19 mouse cellular contexts compared by ENCODE assay signal in the genomic region with DNA sequence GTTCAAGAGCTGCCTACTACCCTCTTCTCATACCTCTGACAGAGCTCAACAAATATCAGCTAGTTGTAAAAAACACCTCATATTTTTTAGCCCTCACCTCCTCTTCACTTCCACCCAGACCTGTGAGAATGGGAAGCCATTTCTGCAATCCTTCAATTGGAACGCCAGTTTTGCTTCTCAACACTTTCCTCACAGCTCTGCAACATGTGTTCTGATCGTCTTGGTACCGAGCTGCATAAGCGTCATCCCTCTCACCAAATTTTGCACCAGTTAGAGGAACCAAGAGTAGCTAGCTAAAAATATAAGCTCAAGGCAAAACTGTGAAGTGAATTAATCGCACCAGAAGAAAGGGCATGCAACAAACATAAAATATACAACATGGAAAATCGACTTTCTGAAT. TPM values are rescaled to one million over a fixed set of nuclear protein-coding genes. Genes with fewer than 3 reads are reported as not detected.
"Had no signal": no experiment of that assay in that cellular context is flagged by ENCODE, and none has a peak within 500 bp of the region (broad histone marks: within the 10 kb centered on the region; RNA-seq: fewer than 3 reads in every experiment).

No protein-coding gene starts in this region.

- DNase-seq: liver, embryonic 13.5 days; liver, postnatal 0 days; lung, adult 2 months; lung, postnatal 10 days; right cerebral cortex, postnatal 25 days; spleen, adult 18-20 months; thymus, adult 2 months; thymus, postnatal 25 days; thymus, postnatal 4 days had no signal

- H3K4me2 ChIP-seq: liver, embryonic 13.5 days; liver, embryonic 15.5 days; lung, embryonic 15.5 days; midbrain, embryonic 11.5 days; midbrain, embryonic 13.5 days; midbrain, embryonic 15.5 days; neural tube, embryonic 12.5 days had no signal

- H3K36me3 ChIP-seq: liver, embryonic 13.5 days; liver, embryonic 15.5 days; lung, embryonic 15.5 days; midbrain, embryonic 13.5 days; midbrain, embryonic 15.5 days; neural tube, embryonic 12.5 days had no signal

- H3K4me1 ChIP-seq: liver, embryonic 13.5 days; liver, embryonic 15.5 days; lung, embryonic 15.5 days; megakaryocyte, embryonic 14.5 days; midbrain, embryonic 13.5 days; midbrain, embryonic 15.5 days; neural tube, embryonic 12.5 days had no signal

- H3K27me3 ChIP-seq: liver, embryonic 13.5 days; liver, embryonic 15.5 days; lung, embryonic 15.5 days; megakaryocyte, embryonic 14.5 days; midbrain, embryonic 13.5 days; midbrain, embryonic 15.5 days; neural tube, embryonic 12.5 days had no signal

- ATAC-seq: liver, postnatal 0 days; midbrain, embryonic 13.5 days; midbrain, embryonic 15.5 days had no signal

- H3K27ac ChIP-seq: liver, embryonic 13.5 days; liver, embryonic 15.5 days; lung, embryonic 15.5 days; macrophage; midbrain, embryonic 13.5 days; midbrain, embryonic 15.5 days; neural tube, embryonic 12.5 days had no signal

- H3K9ac ChIP-seq: liver, embryonic 13.5 days; liver, embryonic 15.5 days; liver, postnatal 0 days; lung, embryonic 15.5 days; midbrain, embryonic 13.5 days; midbrain, embryonic 15.5 days; neural tube, embryonic 12.5 days had no signal

- H3K4me3 ChIP-seq: liver, embryonic 13.5 days; liver, embryonic 15.5 days; lung, embryonic 15.5 days; megakaryocyte, embryonic 14.5 days; midbrain, embryonic 13.5 days; midbrain, embryonic 15.5 days; neural tube, embryonic 12.5 days had no signal

- H3K9me3 ChIP-seq: liver, embryonic 13.5 days; liver, embryonic 15.5 days; lung, embryonic 15.5 days; megakaryocyte, embryonic 14.5 days; midbrain, embryonic 13.5 days; midbrain, embryonic 15.5 days; neural tube, embryonic 12.5 days had no signal

RNA-seq across cellular contexts. Expression of a gene that starts 56.9 kb away (rescaled TPM):
- total RNA-seq: megakaryocyte progenitor cell, adult 5-6 weeks; monocyte, adult 5-6 weeks had no signal
- polyA plus RNA-seq: macrophage had no signal
